Mouse (Mus musculus) cerebellum, adult 2 months (tissue): ENCODE data around the gene Extl2.

ENCODE experiments used
- CTCF ChIP-seq: fragments of 200-500 bp; IDR thresholded peaks from 2 replicates; pipeline ENCODE4 v1.5.1; 2011; ENCODE audit warnings: low read depth, mild to moderate bottlenecking, control low read depth, low read length, moderate library complexity, borderline replicate concordance; ENCODE audit not compliant: insufficient read depth
- POLR2A ChIP-seq: fragments of 200-500 bp; IDR thresholded peaks from 2 replicates; pipeline ENCODE4 v1.6.1; 2011; ENCODE audit warnings: low read length, control low read depth, borderline replicate concordance; ENCODE audit not compliant: insufficient read depth

DNA sequence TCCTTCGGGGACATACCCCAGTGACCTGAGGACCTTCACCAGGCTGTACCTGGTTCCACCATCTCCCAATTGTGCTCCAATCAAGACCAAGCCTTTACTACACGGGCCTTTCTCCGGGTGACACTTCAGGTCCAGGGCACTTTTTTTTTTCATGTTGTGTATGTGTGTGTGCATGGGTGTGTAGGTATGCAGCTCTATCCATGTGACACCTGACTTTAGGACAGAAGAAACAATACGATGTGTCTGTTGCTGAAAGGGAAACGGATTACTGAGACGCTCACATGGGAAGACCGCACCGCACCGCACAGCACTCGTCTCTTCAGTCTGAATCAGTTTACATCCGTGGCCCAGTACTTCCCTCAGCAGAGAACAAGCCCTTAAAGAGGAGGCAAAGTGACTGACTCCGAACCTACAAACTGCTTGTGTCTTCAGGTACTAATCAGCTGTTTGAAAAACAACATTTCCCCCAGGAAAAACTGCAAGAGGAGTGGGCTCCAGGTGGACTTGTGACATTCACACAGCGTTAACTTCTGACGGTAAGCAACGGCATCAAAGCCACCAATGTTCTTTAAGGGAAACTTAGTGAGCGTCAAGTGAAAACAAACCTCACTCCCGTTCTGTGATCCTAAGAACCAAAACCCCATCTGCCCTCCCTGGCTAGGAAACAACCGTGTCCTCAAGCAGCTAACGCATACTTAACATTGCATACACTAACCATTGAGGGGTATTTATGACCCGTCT, 36.0 kb upstream of the Extl2 start:
- TF ChIP-seq CTCF (no peak), POLR2A (no peak)
